27 mouse cellular contexts compared by ENCODE assay signal in the genomic region with DNA sequence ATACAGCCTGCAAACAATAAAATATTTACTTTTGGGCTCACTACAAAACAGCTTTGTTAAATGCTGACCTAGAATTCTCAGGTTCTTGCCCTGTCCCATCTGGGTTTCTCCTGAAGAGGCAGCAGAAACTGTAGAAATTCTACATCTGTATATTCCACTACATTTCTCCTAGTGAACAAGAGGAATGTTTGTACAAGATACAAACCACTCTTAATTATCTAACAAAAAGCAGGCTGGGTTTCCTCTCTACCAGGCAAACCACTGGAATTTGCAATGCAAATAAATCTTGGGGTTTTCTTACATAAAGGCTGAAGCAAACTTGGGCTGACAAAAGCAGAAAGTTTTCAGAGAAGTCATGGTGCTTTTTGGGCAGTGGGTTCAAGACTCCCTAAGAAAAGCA.
DNase-seq lines count a peak whose midpoint lies in the region; ATAC-seq and TF ChIP-seq lines count a peak whose summit lies in the region.
"Had no signal": no experiment of that assay in that cellular context is flagged by ENCODE, and none has a peak within 500 bp of the region (broad histone marks: within the 10 kb centered on the region; RNA-seq: fewer than 3 reads in every experiment).

No protein-coding gene starts in this region.

- no peak overlapping the region for H3K9ac ChIP-seq in lung, postnatal 0 days (replicated peaks; ENCODE audit: low read depth)
- no peak overlapping the region for H3K9ac ChIP-seq in embryonic facial prominence, embryonic 15.5 days
- no peak overlapping the region for H3K9ac ChIP-seq in forebrain, postnatal 0 days
- H3K9ac ChIP-seq: forebrain, embryonic 15.5 days; heart, embryonic 13.5 days; kidney, embryonic 15.5 days; limb, embryonic 13.5 days; liver, embryonic 14.5 days had no signal

- no peak for TF ChIP-seq POLR2A in lung, adult 2 months (IDR thresholded peaks at IDR 0.05; ENCODE audit: borderline replicate concordance, extremely low read depth, low read depth, low read length)

- no peaks in the 10 kb centered on the region for H3K4me1 ChIP-seq in lung, postnatal 0 days (ENCODE audit: insufficient read depth, low read depth, low read length)
- H3K4me1 ChIP-seq in lung, adult 2 months (ENCODE audit: control insufficient read depth, insufficient read depth, low read length), result peaks cover 3% of the 10 kb centered on the region
- H3K4me1 ChIP-seq in embryonic facial prominence, embryonic 15.5 days, result peaks cover 4% of the 10 kb centered on the region; the same call in 1 of the 2 replicates
- H3K4me1 ChIP-seq in forebrain, postnatal 0 days (ENCODE audit: insufficient read depth), result no peaks in the 10 kb centered on the region
- H3K4me1 ChIP-seq: forebrain, embryonic 15.5 days had no signal

- H3K4me3 ChIP-seq in lung, postnatal 0 days (ENCODE audit: low read depth, low read length), result no peak overlapping the region
- H3K4me3 ChIP-seq in lung, adult 2 months (replicated peaks; ENCODE audit: extremely low read depth, low read depth, low read length), result no peak overlapping the region
- no peak overlapping the region for H3K4me3 ChIP-seq in embryonic facial prominence, embryonic 15.5 days (replicated peaks)
- no peak overlapping the region for H3K4me3 ChIP-seq in forebrain, postnatal 0 days (ENCODE audit: low read depth, low read length)
- H3K4me3 ChIP-seq: forebrain, embryonic 15.5 days; heart, adult 2 months; heart, embryonic 13.5 days; kidney, embryonic 15.5 days; limb, embryonic 13.5 days; midbrain, embryonic 10.5 days had no signal

- TF ChIP-seq EP300 in lung, postnatal 0 days (IDR thresholded peaks at IDR 0.05), result peak; percentile 72

- no peak overlapping the region for H3K4me2 ChIP-seq in lung, postnatal 0 days (replicated peaks; ENCODE audit: low read depth, low read length)
- H3K4me2 ChIP-seq in embryonic facial prominence, embryonic 15.5 days (replicated peaks), result no peak overlapping the region
- no peak overlapping the region for H3K4me2 ChIP-seq in forebrain, postnatal 0 days (ENCODE audit: low read depth)
- H3K4me2 ChIP-seq: forebrain, embryonic 15.5 days; heart, embryonic 13.5 days; kidney, embryonic 15.5 days; limb, embryonic 13.5 days had no signal

- DNase-seq in frontal cortex, postnatal 25 days (ENCODE audit: low spot score in 2 of 2), result no peak
- DNase-seq in lung, postnatal 0 days (ENCODE audit: low spot score), result peak; percentile 27
- DNase-seq in lung, adult 2 months, result no peak
- DNase-seq in MN1 (ENCODE audit: low spot score), result no peak
- DNase-seq in cerebellum, adult 18-20 months, result no peak
- DNase-seq in forebrain, postnatal 0 days, result no peak
- DNase-seq: adrenal gland, adult 2 months; cerebellum, adult 11-12 months; cerebellum, postnatal 25 days; gastrocnemius, postnatal 36 days; heart, adult 2 months; heart, postnatal 14 days; kidney, postnatal 4 days; right cerebral cortex, adult 18-20 months; right cerebral cortex, postnatal 4 days had no signal

- no peaks in the 10 kb centered on the region for H3K36me3 ChIP-seq in lung, postnatal 0 days (ENCODE audit: insufficient read depth, low read length)
- no peaks in the 10 kb centered on the region for H3K36me3 ChIP-seq in embryonic facial prominence, embryonic 15.5 days
- H3K36me3 ChIP-seq in forebrain, postnatal 0 days (ENCODE audit: insufficient read depth), result no peaks in the 10 kb centered on the region
- H3K36me3 ChIP-seq: forebrain, embryonic 15.5 days; G1E; heart, embryonic 13.5 days; kidney, embryonic 15.5 days; limb, embryonic 13.5 days; midbrain, embryonic 10.5 days had no signal

- ATAC-seq in frontal cortex, adult (ENCODE audit: low TSS enrichment), result peak; percentile 74
- ATAC-seq in lung, postnatal 0 days, result no peak; the same call in 1 of the 2 replicates
- no peak for ATAC-seq in embryonic facial prominence, embryonic 15.5 days (ENCODE audit: insufficient number of reproducible peaks, low FRiP score, low TSS enrichment, low read depth)
- no peak for ATAC-seq in forebrain, postnatal 0 days
- ATAC-seq: CD4-positive, CD25-positive, alpha-beta regulatory T cell, adult 4 months; forebrain, embryonic 15.5 days; hindbrain, postnatal 0 days; intestine, embryonic 16.5 days had no signal

- TF ChIP-seq CTCF in lung, postnatal 0 days (IDR thresholded peaks at IDR 0.05), result no peak
- no peak for TF ChIP-seq CTCF in lung, adult 2 months (IDR thresholded peaks at IDR 0.05; ENCODE audit: insufficient read depth, low read length)
- TF ChIP-seq CTCF in forebrain, postnatal 0 days (IDR thresholded peaks at IDR 0.05; ENCODE audit: low read depth), result no peak

- no peaks in the 10 kb centered on the region for H3K9me3 ChIP-seq in lung, postnatal 0 days (ENCODE audit: low read length)
- no peaks in the 10 kb centered on the region for H3K9me3 ChIP-seq in embryonic facial prominence, embryonic 15.5 days (replicated peaks)
- H3K9me3 ChIP-seq in forebrain, postnatal 0 days (ENCODE audit: low read length), result no peaks in the 10 kb centered on the region
- H3K9me3 ChIP-seq: forebrain, embryonic 15.5 days; G1E; heart, embryonic 13.5 days; kidney, embryonic 15.5 days; limb, embryonic 13.5 days; midbrain, embryonic 10.5 days had no signal

- no peaks in the 10 kb centered on the region for H3K27me3 ChIP-seq in lung, postnatal 0 days (replicated peaks; ENCODE audit: insufficient read depth, low read length)
- no peaks in the 10 kb centered on the region for H3K27me3 ChIP-seq in embryonic facial prominence, embryonic 15.5 days
- no peaks in the 10 kb centered on the region for H3K27me3 ChIP-seq in forebrain, postnatal 0 days (ENCODE audit: insufficient read depth, low read length)
- H3K27me3 ChIP-seq: forebrain, embryonic 15.5 days; heart, embryonic 13.5 days; kidney, embryonic 15.5 days; limb, embryonic 13.5 days had no signal

- H3K27ac ChIP-seq in lung, postnatal 0 days (ENCODE audit: low read length), result peak overlapping the region; percentile 57
- 0 out of 2 replicates have a peak overlapping the region, but pooled peaks have one; percentile 58 for H3K27ac ChIP-seq in embryonic facial prominence, embryonic 15.5 days (replicated peaks)
- H3K27ac ChIP-seq in forebrain, postnatal 0 days (ENCODE audit: low read depth, low read length), result no peak overlapping the region
- H3K27ac ChIP-seq: forebrain, embryonic 15.5 days; heart, adult 2 months; heart, embryonic 13.5 days; hindbrain, postnatal 0 days; limb, embryonic 13.5 days; liver, embryonic 14.5 days; midbrain, embryonic 10.5 days had no signal
